Mouse (Mus musculus) embryo, embryonic 10.5 days (tissue): ENCODE measurements around the gene Ring1.
A peak's percentile ranks its signal among the peaks of the same experiment; 100 is the strongest.

ENCODE experiments used
- DNase-seq: peaks from one replicate; pipeline ENCODE4 v3.0.0-alpha.2; 2015; ENCODE audit warnings: low spot score

Gene Ring1

GRCm38 (mm10) chr17:34024317-34024821, at the start of gene Ring1:
Gene Ring1, minus strand, starts transcription at chr17:34024680.
- DNase-seq: peak; percentile 94

- DNase-seq: no peak
Measured at GRCm38 (mm10) chr17:34072091-34072490, 47.6 kb upstream of the Ring1 start.

GRCm38 (mm10) chr17:34068864-34069263, 44.4 kb upstream of the Ring1 start:
- DNase-seq: no peak

- DNase-seq: no peak
Measured at GRCm38 (mm10) chr17:34057224-34057623, 32.7 kb upstream of the Ring1 start.

GRCm38 (mm10) chr17:34047404-34048050, 23.0 kb upstream of the Ring1 start:
- DNase-seq: no peak

DNA sequence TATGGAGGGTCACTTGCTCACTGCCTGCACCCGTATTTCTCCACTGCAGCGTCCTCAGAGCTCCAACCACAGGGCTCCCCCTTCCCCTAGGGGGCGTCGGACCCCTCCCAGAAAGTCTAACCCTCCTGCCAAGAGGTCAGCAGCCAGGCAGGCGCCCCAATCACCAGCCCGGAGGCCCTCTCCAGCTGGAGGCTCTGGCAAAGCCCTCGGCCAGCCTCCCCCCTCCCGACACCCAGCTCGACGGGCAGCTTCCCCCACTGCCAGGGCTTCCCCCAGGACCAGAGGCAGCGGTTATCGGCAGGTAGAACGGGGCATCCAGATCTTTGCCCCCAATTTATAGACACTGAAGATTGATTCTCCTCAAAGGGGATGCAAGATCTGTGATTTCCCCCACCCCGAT, 21.5 kb upstream of the Ring1 start:
- no peak for DNase-seq

DNA sequence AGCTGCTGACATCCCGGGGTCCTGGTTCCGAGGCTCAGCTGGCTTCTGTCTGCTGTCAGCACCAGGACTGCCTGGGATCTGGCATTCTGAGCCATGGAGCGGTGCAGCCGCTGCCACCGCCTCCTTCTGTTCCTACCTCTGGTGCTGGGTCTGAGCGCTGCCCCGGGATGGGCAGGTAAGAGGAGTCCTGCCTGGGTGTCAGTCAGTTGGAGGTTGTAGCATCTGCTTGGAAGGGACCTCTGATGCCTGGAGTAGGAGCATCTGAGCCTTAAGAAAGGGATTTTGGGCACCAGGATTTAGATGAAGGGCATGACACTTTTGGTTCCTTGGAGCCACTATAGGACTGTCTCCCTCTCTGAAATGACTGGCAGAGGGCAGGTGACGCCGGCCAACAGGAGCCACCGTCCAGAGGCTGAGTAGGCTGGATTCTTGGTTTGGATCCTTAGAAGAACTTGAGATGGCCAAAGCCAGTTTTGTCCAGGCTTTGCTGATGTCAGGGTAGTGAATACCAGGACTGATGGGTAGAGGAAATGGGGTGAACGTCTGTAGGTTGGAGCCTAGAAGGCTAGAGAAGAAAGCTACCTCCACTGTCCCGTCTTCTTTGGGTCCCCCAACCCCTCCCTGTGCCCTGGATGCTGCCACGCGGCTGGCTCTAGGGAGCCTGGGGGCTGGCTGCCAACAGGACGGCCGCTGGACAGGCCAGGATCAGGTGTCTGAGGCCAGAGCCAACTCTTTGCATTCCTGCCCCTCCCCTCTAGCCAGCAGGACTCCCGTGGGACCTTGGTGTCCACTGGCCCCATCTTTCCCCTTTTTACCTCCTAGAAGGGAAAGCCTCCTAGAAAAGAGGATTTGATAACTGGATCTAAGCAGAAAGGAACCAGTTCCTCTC, 15.3 kb upstream of the Ring1 start:
- peak; percentile 31 for DNase-seq

DNA sequence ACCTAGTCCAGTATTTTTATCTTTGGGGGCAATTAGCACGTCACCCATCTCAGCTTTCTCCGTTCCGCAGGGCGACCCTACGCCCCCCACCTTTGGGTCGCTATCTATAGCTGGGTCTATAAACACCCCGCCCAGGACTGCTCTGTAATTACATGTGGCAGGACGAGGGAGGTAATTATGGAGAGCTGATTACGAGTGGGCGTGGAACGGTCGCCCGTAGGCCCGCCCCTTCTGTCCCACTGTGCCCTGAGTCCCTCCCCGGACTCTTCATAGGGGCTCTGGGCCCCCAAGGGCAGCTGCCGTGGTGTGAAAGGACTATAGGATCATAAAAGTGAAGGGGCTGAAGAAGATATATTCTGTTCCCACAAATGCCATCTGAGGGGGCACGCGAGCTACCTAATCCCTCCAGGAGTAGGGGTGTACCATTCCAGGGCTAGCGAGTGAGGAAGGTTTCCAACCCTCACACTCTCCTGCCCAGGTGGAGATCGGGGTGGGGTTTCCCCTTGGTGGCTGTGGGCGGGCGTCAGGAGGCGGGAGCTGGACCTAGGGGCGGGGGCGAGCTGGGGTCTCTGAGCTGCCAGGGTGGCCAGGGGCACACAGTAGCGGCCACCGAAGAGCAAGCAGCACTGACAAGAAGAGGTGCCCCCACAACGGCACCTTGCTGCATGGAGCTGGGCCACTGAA, 14.5 kb upstream of the Ring1 start, which contains the start of gene Col11a2:
Col11a2 (plus strand) TSS at position 560 of the 684 bp plus-strand sequence.
- no peak for DNase-seq

DNA sequence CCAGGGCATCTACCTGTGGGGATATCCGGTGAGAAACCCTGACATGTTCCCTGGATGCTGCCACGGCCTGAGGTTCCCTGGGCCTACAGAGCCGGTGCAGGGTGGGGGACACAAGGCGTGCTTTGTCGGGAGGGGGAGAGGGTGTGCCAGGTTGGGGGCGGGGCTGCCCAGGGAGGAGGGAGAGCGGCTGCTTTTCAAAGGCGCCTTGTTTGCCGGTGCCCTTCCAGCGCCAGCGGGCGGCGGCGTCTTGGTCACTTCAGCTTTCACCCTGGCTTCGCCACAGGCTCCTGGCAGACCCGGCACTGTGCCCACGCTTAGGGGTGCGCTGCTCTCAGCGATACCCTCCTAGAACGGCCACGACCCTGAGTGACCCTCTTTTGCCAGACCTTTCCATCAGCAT, 14.0 kb upstream of the Ring1 start:
- no peak for DNase-seq

- no peak for DNase-seq
Measured at GRCm38 (mm10) chr17:34037241-34037640, 12.8 kb upstream of the Ring1 start.

DNA sequence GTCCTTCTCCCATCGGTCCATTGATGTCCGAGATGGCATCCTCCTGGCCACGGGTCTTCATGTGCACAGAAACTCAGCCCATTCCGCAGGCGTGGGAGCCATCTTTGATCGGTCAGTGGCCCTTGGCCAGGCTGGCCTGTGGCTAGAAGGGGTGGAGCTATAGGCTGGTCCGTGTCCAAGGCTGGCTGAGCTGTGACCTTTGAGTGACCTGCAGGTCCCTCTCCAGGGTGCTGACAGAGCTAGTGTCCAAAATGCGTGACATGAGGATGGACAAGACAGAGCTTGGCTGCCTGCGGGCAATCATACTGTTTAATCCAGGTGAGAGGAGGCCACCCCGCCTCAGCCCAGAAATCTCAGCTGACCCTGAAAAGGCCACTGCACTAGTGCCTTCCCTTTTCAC, 12.2 kb upstream of the Ring1 start:
- no peak for DNase-seq

DNA sequence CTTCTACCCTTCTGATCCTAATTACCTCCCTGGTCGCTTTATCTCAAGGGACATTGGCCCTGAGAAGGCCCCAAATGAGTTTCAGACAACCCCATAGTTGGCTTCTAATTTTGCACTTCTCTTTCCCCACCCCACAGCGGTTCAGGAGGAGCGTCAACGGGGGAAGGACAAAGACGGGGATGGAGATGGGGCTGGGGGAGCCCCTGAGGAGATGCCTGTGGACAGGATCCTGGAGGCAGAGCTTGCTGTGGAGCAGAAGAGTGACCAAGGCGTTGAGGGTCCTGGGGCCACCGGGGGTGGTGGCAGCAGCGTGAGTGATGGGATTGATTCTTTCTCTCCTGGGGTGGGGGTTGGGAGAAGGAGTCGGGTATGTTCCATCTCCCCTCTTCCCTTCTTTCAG, 11.0 kb upstream of the Ring1 start:
- no peak for DNase-seq

DNA sequence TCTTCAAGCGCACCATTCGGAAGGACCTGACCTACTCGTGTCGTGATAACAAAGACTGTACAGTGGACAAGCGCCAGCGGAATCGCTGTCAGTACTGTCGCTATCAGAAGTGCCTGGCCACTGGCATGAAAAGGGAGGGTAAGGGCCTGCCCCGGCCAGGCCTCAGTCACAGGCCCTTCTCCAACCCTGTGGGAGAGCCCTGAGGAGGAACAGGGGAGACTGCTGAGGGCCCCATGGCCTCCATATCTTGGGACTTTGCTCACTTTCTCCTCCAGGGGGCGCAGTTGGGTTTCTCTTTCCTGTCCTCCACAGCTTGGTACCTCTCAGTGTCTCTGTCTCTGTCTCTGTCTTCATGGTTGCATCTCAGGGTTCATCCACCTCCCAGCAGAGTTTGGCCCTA, 9.6 kb upstream of the Ring1 start:
- peak; percentile 81 for DNase-seq

DNA sequence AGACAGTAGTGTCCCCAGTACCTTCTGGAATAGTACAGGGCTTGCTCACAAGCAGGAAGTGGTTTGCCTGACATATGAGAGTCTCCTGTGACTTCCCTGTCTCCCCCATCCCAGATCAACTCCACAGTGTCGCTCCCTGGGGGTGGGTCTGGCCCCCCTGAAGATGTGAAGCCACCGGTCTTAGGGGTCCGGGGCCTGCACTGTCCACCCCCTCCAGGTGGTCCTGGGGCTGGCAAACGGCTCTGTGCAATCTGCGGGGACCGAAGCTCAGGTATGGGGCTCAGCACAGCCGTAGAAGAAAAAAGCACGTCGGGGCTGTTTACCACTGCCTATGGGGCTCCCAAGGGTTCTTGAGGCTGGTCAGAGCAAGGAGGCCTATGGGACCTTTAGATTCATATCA, 9.0 kb upstream of the Ring1 start:
- DNase-seq: no peak

DNA sequence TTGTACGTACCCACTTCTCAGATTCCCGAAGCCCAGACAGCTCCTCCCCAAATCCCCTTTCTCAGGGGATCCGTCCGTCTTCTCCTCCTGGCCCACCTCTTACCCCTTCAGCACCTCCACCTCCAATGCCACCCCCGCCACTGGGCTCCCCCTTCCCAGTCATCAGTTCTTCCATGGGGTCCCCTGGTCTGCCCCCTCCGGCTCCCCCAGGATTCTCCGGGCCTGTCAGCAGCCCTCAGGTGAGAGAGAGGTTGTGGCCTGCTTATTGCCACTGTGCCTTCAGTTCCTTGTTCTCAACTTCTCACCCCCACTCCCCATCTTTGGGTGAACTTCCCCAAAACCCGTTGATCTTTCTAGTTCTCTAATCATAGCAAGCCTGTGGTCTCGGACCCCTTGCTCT, 8.3 kb upstream of the Ring1 start:
- no peak for DNase-seq

GRCm38 (mm10) chr17:34032174-34032632, 7.7 kb upstream of the Ring1 start:
- DNase-seq: peak; percentile 59

- DNase-seq: peak; percentile 97
Measured at GRCm38 (mm10) chr17:34031465-34032173, 7.1 kb upstream of the Ring1 start, which contains the start of the genes Slc39a7 and Rxrb. Gene Slc39a7, minus strand, starts transcription at chr17:34031682. Gene Rxrb, plus strand, starts transcription at chr17:34031812.

DNA sequence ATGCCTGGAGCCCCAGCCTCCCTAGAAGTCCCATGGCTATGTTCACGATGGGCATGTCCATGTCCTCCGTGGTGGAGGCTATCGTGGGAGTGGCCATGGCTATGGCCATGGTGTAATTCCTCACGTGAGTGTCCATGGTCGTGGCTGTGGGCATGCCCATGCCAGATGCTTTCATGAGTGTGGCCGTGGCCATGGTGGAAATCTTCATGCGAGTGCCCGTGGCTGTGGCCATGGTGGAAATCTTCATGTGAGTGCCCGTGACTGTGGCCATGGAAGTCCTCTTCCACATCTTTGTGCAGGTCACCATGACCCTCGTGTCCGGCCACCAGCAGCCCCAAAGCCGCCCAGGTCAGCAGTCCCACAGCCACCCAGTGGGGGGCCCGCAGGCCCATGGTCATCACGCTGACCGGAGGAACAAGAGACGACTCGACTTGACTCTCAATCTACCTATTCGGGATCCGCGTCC, 6.4 kb upstream of the Ring1 start:
- DNase-seq: no peak

GRCm38 (mm10) chr17:34029890-34030595, 5.6 kb upstream of the Ring1 start:
- no peak for DNase-seq

- no peak for DNase-seq
Measured at GRCm38 (mm10) chr17:34029150-34029889, 4.8 kb upstream of the Ring1 start.
